Mouse (Mus musculus): Measurements from ENCODE around the gene P2ry2. TPM values are rescaled to one million over a fixed set of nuclear protein-coding genes. Genes with fewer than 3 reads are reported as not detected.

Gene P2ry2
- total and polyA plus RNA-seq, 2 experiments: 4.1 to 15.4 TPM

- Histone ChIP-seq H3K27me3 (ENCODE audit: control insufficient read depth, insufficient read depth, low read length) (no peaks in the 10 kb centered on the region), H3K27ac (replicated peaks; ENCODE audit: insufficient read depth, low read depth, low read length) (no peak overlapping the region), H3K79me2 (ENCODE audit: control insufficient read depth, insufficient read depth, low read length) (no peaks in the 10 kb centered on the region), H3K36me3 (ENCODE audit: control insufficient read depth, insufficient read depth, low read length) (no peaks in the 10 kb centered on the region), H3K4me3 (ENCODE audit: insufficient read depth, low read depth, low read length) (no peak overlapping the region), H3K9ac (ENCODE audit: low read depth, low read length) (no peak overlapping the region), H3K4me1 (ENCODE audit: control insufficient read depth, insufficient read depth, low read length) (no peaks in the 10 kb centered on the region)
- DNase-seq (ENCODE audit: extremely low read depth, low read depth, low spot score): no peak
- no peak for TF ChIP-seq CTCF (IDR thresholded peaks at IDR 0.05; ENCODE audit: low read depth, low read length)
- no peak for TF ChIP-seq POLR2A (IDR thresholded peaks at IDR 0.05; ENCODE audit: extremely low read depth, insufficient read depth, low read length)
- 93% methylated on average over 8 of the region's 8 CpGs for WGBS
These were observed 31.3 kb upstream of the P2ry2 start for GRCm38 (mm10) chr7:101043846-101044541.

- no peaks in the 10 kb centered on the region for H3K4me1 ChIP-seq (ENCODE audit: control insufficient read depth, insufficient read depth, low read length)
- H3K9ac ChIP-seq (ENCODE audit: low read depth, low read length): no peak overlapping the region
- no peak overlapping the region for H3K4me3 ChIP-seq (ENCODE audit: insufficient read depth, low read depth, low read length)
- 65% methylated on average over 5 of the region's 5 CpGs for WGBS
- H3K27me3 ChIP-seq (ENCODE audit: control insufficient read depth, insufficient read depth, low read length): no peaks in the 10 kb centered on the region
- no peak overlapping the region for H3K27ac ChIP-seq (replicated peaks; ENCODE audit: insufficient read depth, low read depth, low read length)
- H3K79me2 ChIP-seq (ENCODE audit: control insufficient read depth, insufficient read depth, low read length): no peaks in the 10 kb centered on the region
- DNase-seq (ENCODE audit: extremely low read depth, low read depth, low spot score): no peak
- TF ChIP-seq POLR2A (IDR thresholded peaks at IDR 0.05; ENCODE audit: extremely low read depth, insufficient read depth, low read length): no peak
- no peak for TF ChIP-seq CTCF (IDR thresholded peaks at IDR 0.05; ENCODE audit: low read depth, low read length)
- H3K36me3 ChIP-seq (ENCODE audit: control insufficient read depth, insufficient read depth, low read length): no peaks in the 10 kb centered on the region
These were observed 29.5 kb upstream of the P2ry2 start for GRCm38 (mm10) chr7:101041977-101042749.

- no peaks in the 10 kb centered on the region for H3K79me2 ChIP-seq (ENCODE audit: control insufficient read depth, insufficient read depth, low read length)
- no peak for DNase-seq (ENCODE audit: extremely low read depth, low read depth, low spot score)
- H3K27ac ChIP-seq (replicated peaks; ENCODE audit: insufficient read depth, low read depth, low read length): no peak overlapping the region
- no peaks in the 10 kb centered on the region for H3K4me1 ChIP-seq (ENCODE audit: control insufficient read depth, insufficient read depth, low read length)
- no peaks in the 10 kb centered on the region for H3K36me3 ChIP-seq (ENCODE audit: control insufficient read depth, insufficient read depth, low read length)
- TF ChIP-seq CTCF (IDR thresholded peaks at IDR 0.05; ENCODE audit: low read depth, low read length) (no peak), POLR2A (IDR thresholded peaks at IDR 0.05; ENCODE audit: extremely low read depth, insufficient read depth, low read length) (no peak)
- H3K4me3 ChIP-seq (ENCODE audit: insufficient read depth, low read depth, low read length): no peak overlapping the region
- 79% methylated on average over 2 of the region's 2 CpGs for WGBS
- H3K9ac ChIP-seq (ENCODE audit: low read depth, low read length): no peak overlapping the region
- no peaks in the 10 kb centered on the region for H3K27me3 ChIP-seq (ENCODE audit: control insufficient read depth, insufficient read depth, low read length)
These were observed 28.9 kb upstream of the P2ry2 start for GRCm38 (mm10) chr7:101041544-101041943.

- H3K9ac ChIP-seq (ENCODE audit: low read depth, low read length): no peak overlapping the region
- H3K79me2 ChIP-seq (ENCODE audit: control insufficient read depth, insufficient read depth, low read length): no peaks in the 10 kb centered on the region
- H3K27me3 ChIP-seq (ENCODE audit: control insufficient read depth, insufficient read depth, low read length): no peaks in the 10 kb centered on the region
- 95% methylated on average over 2 of the region's 2 CpGs for WGBS
- DNase-seq (ENCODE audit: extremely low read depth, low read depth, low spot score): no peak
- H3K4me1 ChIP-seq (ENCODE audit: control insufficient read depth, insufficient read depth, low read length): no peaks in the 10 kb centered on the region
- no peaks in the 10 kb centered on the region for H3K36me3 ChIP-seq (ENCODE audit: control insufficient read depth, insufficient read depth, low read length)
- no peak overlapping the region for H3K4me3 ChIP-seq (ENCODE audit: insufficient read depth, low read depth, low read length)
- no peak overlapping the region for H3K27ac ChIP-seq (replicated peaks; ENCODE audit: insufficient read depth, low read depth, low read length)
- no peak for TF ChIP-seq POLR2A (IDR thresholded peaks at IDR 0.05; ENCODE audit: extremely low read depth, insufficient read depth, low read length)
These were observed 20.7 kb upstream of the P2ry2 start for GRCm38 (mm10) chr7:101033371-101033770.

GRCm38 (mm10) chr7:101031234-101031633, 18.6 kb upstream of the P2ry2 start:
- Histone ChIP-seq H3K36me3 (ENCODE audit: control insufficient read depth, insufficient read depth, low read length) (no peaks in the 10 kb centered on the region), H3K27ac (replicated peaks; ENCODE audit: insufficient read depth, low read depth, low read length) (no peak overlapping the region), H3K4me1 (ENCODE audit: control insufficient read depth, insufficient read depth, low read length) (no peaks in the 10 kb centered on the region), H3K79me2 (ENCODE audit: control insufficient read depth, insufficient read depth, low read length) (no peaks in the 10 kb centered on the region), H3K9ac (ENCODE audit: low read depth, low read length) (no peak overlapping the region), H3K27me3 (ENCODE audit: control insufficient read depth, insufficient read depth, low read length) (no peaks in the 10 kb centered on the region), H3K4me3 (ENCODE audit: insufficient read depth, low read depth, low read length) (no peak overlapping the region)
- TF ChIP-seq POLR2A (IDR thresholded peaks at IDR 0.05; ENCODE audit: extremely low read depth, insufficient read depth, low read length): no peak
- TF ChIP-seq CTCF (IDR thresholded peaks at IDR 0.05; ENCODE audit: low read depth, low read length): no peak
- whole genome bisulfite sequencing: 81% methylated on average over 8 of the region's 8 CpGs
- DNase-seq (ENCODE audit: extremely low read depth, low read depth, low spot score): no peak

- Histone ChIP-seq H3K36me3 (ENCODE audit: control insufficient read depth, insufficient read depth, low read length) (no peaks in the 10 kb centered on the region), H3K4me3 (ENCODE audit: insufficient read depth, low read depth, low read length) (no peak overlapping the region), H3K79me2 (ENCODE audit: control insufficient read depth, insufficient read depth, low read length) (no peaks in the 10 kb centered on the region), H3K9ac (ENCODE audit: low read depth, low read length) (no peak overlapping the region), H3K27me3 (ENCODE audit: control insufficient read depth, insufficient read depth, low read length) (no peaks in the 10 kb centered on the region), H3K4me1 (ENCODE audit: control insufficient read depth, insufficient read depth, low read length) (no peaks in the 10 kb centered on the region), H3K27ac (replicated peaks; ENCODE audit: insufficient read depth, low read depth, low read length) (no peak overlapping the region)
- peak; percentile 47 for DNase-seq (ENCODE audit: extremely low read depth, low read depth, low spot score)
- TF ChIP-seq CTCF (IDR thresholded peaks at IDR 0.05; ENCODE audit: low read depth, low read length): no peak
- no peak for TF ChIP-seq POLR2A (IDR thresholded peaks at IDR 0.05; ENCODE audit: extremely low read depth, insufficient read depth, low read length)
These were observed 18.1 kb upstream of the P2ry2 start for GRCm38 (mm10) chr7:101030756-101031155.

Measured in liver, adult 2 months (tissue).